Mouse (Mus musculus) thymus, adult 2 months (tissue): ENCODE measurements at regions not wholly inside any gene's neighbourhood (a gene's known extent, or its start where the extent isn't known, plus 50 kb on each side); places are given as distances from the start of the nearest gene placed in this dataset.

Experiments
- CTCF ChIP-seq: fragments of 200-500 bp; IDR thresholded peaks from 2 replicates; pipeline ENCODE4 v1.5.1; 2012; ENCODE audit warnings: mild to moderate bottlenecking, control low read depth, low read length, moderate library complexity, borderline replicate concordance; ENCODE audit not compliant: control insufficient read depth, poor library complexity, insufficient read depth; ENCODE audit errors: extremely low read depth
- POLR2A ChIP-seq: fragments of 200-500 bp; IDR thresholded peaks from 2 replicates; pipeline ENCODE4 v1.6.1; 2012; ENCODE audit warnings: mild to moderate bottlenecking, low read length, control low read depth, moderate library complexity; ENCODE audit not compliant: control insufficient read depth, poor library complexity, insufficient read depth; ENCODE audit errors: extremely low read depth

GRCm38 (mm10) chr17:14610791-14611522 lies 83.1 kb downstream of the Thbs2 start:
- no peak for TF ChIP-seq CTCF
- TF ChIP-seq POLR2A, result no peak
